Mouse (Mus musculus): ENCODE data around the gene Canx. TPM values are rescaled to one million over a fixed set of nuclear protein-coding genes. Genes with fewer than 3 reads are reported as not detected.

Gene Canx
- total RNA-seq, 2 experiments from 2014 or later, result 390 to 437 TPM

Small RNA genes lying within 50 kb of the gene (microRNA-seq; reads per million reads assigned to microRNA genes)
- 0 to 0.18 reads per million in 2 experiments for gene Mir804

Other genes with a start within 250 kb of the Canx start
- 100 to 1,000 TPM; 103 to 106 TPM for gene Tbc1d9b, start 194.3 kb downstream of the Canx start, total RNA-seq (2021)
- gene Mrnip, start 151.2 kb downstream of the Canx start, total RNA-seq (2021), result 10 to 100 TPM; 15.1 to 16.2 TPM
- 100 to 1,000 TPM; 421 to 453 TPM for gene Sqstm1, start 114.8 kb downstream of the Canx start, total RNA-seq (2021)
- 100 to 1,000 TPM; 108 to 113 TPM for gene Mgat4b, start 114.8 kb downstream of the Canx start, total RNA-seq (2021)
- gene Ltc4s, start 87.1 kb downstream of the Canx start, total RNA-seq (2021), result 10 to 100 TPM in 1 of 2 experiments, 1 to 10 TPM in 1; 8.8 to 11.2 TPM
- 10 to 100 TPM; 10.4 to 11.6 TPM for gene Maml1, start 33.4 kb downstream of the Canx start, total RNA-seq (2021)
- under 1 TPM in 1 of 2 experiments, not detected in 1; 0.42 TPM for gene Cby3, start 28.8 kb upstream of the Canx start, total RNA-seq (2021)
- gene Hnrnph1, start 51.3 kb upstream of the Canx start, total RNA-seq (2021), result 100 to 1,000 TPM; 241 to 264 TPM
- 10 to 100 TPM; 26.7 to 30.3 TPM for gene Rufy1, start 105.5 kb upstream of the Canx start, total RNA-seq (2021)

All from layer of hippocampus, postnatal 25 days (tissue).